In the genomic region with DNA sequence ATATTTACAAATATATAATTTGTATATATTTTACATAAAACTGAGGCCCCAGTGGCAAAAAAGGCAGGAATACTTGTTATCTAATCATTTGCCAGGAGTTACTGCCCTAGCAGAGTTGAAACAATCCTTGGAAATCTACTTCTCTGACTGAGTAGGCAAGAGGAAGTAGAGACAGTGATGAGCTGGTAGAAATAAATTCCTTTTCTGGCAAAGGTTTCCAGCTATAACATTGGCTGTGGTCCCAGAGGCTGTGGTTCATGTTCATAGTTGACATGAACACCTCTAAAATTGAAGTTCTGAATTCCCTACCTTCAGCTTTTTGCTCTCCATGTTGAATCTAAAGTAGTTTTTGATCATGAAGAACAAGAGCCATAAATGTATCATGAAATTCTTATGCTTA, we compare ENCODE assay signal across 21 mouse cellular contexts. TPM values are rescaled to one million over a fixed set of nuclear protein-coding genes. Genes with fewer than 3 reads are reported as not detected.
DNase-seq lines count a peak whose midpoint lies in the region; ATAC-seq and TF ChIP-seq lines count a peak whose summit lies in the region.
"Had no signal": no experiment of that assay in that cellular context is flagged by ENCODE, and none has a peak within 500 bp of the region (broad histone marks: within the 10 kb centered on the region; RNA-seq: fewer than 3 reads in every experiment).

No protein-coding gene starts in this region.

- TF ChIP-seq POLR2A in cerebellum, adult 2 months (IDR thresholded peaks at IDR 0.05; ENCODE audit: borderline replicate concordance, insufficient read depth, low read length), result no peak
- no peak for TF ChIP-seq POLR2A in myocyte (IDR thresholded peaks at IDR 0.05; ENCODE audit: insufficient read length, low read depth)

- H3K4me2 ChIP-seq in heart, embryonic 12.5 days, result no peak overlapping the region
- H3K4me2 ChIP-seq in stomach, embryonic 16.5 days (ENCODE audit: low read depth, low read length), result no peak overlapping the region
- no peak overlapping the region for H3K4me2 ChIP-seq in stomach, postnatal 0 days (replicated peaks; ENCODE audit: low read depth)
- peak overlapping the region; percentile 10 for H3K4me2 ChIP-seq in myocyte (ENCODE audit: low read depth)

- no peaks in the 10 kb centered on the region for H3K79me2 ChIP-seq in myocyte (ENCODE audit: control insufficient read depth, insufficient read depth)

- no peaks in the 10 kb centered on the region for H3K27me3 ChIP-seq in cerebellum, adult 2 months (ENCODE audit: control insufficient read depth, insufficient read depth, low read length)
- H3K27me3 ChIP-seq in heart, embryonic 12.5 days (replicated peaks), result no peaks in the 10 kb centered on the region
- H3K27me3 ChIP-seq in stomach, embryonic 16.5 days (ENCODE audit: control insufficient read depth, insufficient read depth, low read length), result no peaks in the 10 kb centered on the region
- no peaks in the 10 kb centered on the region for H3K27me3 ChIP-seq in stomach, postnatal 0 days (ENCODE audit: control insufficient read depth, insufficient read depth, low read length)
- no peaks in the 10 kb centered on the region for H3K27me3 ChIP-seq in myocyte (ENCODE audit: control insufficient read depth, insufficient read depth, insufficient read length)
- no peaks in the 10 kb centered on the region for H3K27me3 ChIP-seq in forebrain, embryonic 10.5 days (ENCODE audit: poor library complexity, severe bottlenecking)
- H3K27me3 ChIP-seq: megakaryocyte, embryonic 14.5 days had no signal

- no peak overlapping the region for H3ac ChIP-seq in myocyte (ENCODE audit: control insufficient read depth, insufficient read length)

- H3K9ac ChIP-seq in heart, embryonic 12.5 days, result no peak overlapping the region
- H3K9ac ChIP-seq in stomach, embryonic 16.5 days (ENCODE audit: low read length), result no peak overlapping the region
- no peak overlapping the region for H3K9ac ChIP-seq in stomach, postnatal 0 days (ENCODE audit: low read length)
- H3K9ac ChIP-seq: liver, embryonic 14.5 days had no signal

- TF ChIP-seq EP300 in stomach, postnatal 0 days (optimal IDR thresholded peaks at IDR 0.05), result no peak

- H3K4me3 ChIP-seq in cerebellum, adult 2 months (replicated peaks; ENCODE audit: insufficient read depth, low read depth, low read length), result no peak overlapping the region
- H3K4me3 ChIP-seq in heart, embryonic 12.5 days, result no peak overlapping the region
- H3K4me3 ChIP-seq in stomach, embryonic 16.5 days (replicated peaks; ENCODE audit: low read length), result no peak overlapping the region
- H3K4me3 ChIP-seq in stomach, postnatal 0 days (ENCODE audit: low read depth, low read length), result no peak overlapping the region
- no peak overlapping the region for H3K4me3 ChIP-seq in myocyte
- H3K4me3 ChIP-seq in forebrain, embryonic 10.5 days, result no peak overlapping the region
- H3K4me3 ChIP-seq: gastrocnemius, adult 2 months; megakaryocyte, embryonic 14.5 days had no signal

- H3K27ac ChIP-seq in cerebellum, adult 2 months (ENCODE audit: insufficient read depth, low read length), result peak overlapping the region; percentile 39; the same call in 1 of the 2 replicates
- no peak overlapping the region for H3K27ac ChIP-seq in heart, embryonic 12.5 days (ENCODE audit: poor library complexity, severe bottlenecking)
- peak overlapping the region; percentile 15 for H3K27ac ChIP-seq in stomach, embryonic 16.5 days (ENCODE audit: low read length)
- H3K27ac ChIP-seq in stomach, postnatal 0 days (replicated peaks), result no peak overlapping the region
- H3K27ac ChIP-seq in forebrain, embryonic 10.5 days, result no peak overlapping the region
- H3K27ac ChIP-seq: liver, embryonic 14.5 days had no signal

- no peak for TF ChIP-seq CTCF in cerebellum, adult 2 months (IDR thresholded peaks at IDR 0.05; ENCODE audit: borderline replicate concordance, insufficient read depth, low read depth, low read length)
- TF ChIP-seq CTCF in stomach, postnatal 0 days (IDR thresholded peaks at IDR 0.05; ENCODE audit: low read depth), result no peak

- DNase-seq in cerebellum, adult 2 months, result peak in 1 of 2 experiments; percentile 34
- no peak for DNase-seq in cerebellum, adult 8-10 months
- peak; percentile 8 for DNase-seq in heart, postnatal 4 days
- no peak for DNase-seq in stomach, postnatal 0 days (ENCODE audit: low spot score)
- no peak for DNase-seq in forebrain, embryonic 10.5 days (ENCODE audit: extremely low spot score, low spot score)
- DNase-seq: B cell, adult 2 months; thymus, adult 2 months had no signal

- no peak for ATAC-seq in heart, embryonic 12.5 days (ENCODE audit: insufficient number of reproducible peaks, low FRiP score)
- ATAC-seq in stomach, embryonic 16.5 days (ENCODE audit: insufficient read depth, low FRiP score), result no peak
- no peak for ATAC-seq in stomach, postnatal 0 days (ENCODE audit: low FRiP score, low TSS enrichment)

- H3K36me3 ChIP-seq in heart, embryonic 12.5 days, result no peaks in the 10 kb centered on the region
- no peaks in the 10 kb centered on the region for H3K36me3 ChIP-seq in stomach, embryonic 16.5 days (ENCODE audit: control insufficient read depth, insufficient read depth, low read length)
- H3K36me3 ChIP-seq in stomach, postnatal 0 days (ENCODE audit: control insufficient read depth, insufficient read depth, low read length), result no peaks in the 10 kb centered on the region
- H3K36me3 ChIP-seq in myocyte (ENCODE audit: control insufficient read depth, insufficient read depth), result no peaks in the 10 kb centered on the region
- no peaks in the 10 kb centered on the region for H3K36me3 ChIP-seq in forebrain, embryonic 10.5 days (replicated peaks)

- no peaks in the 10 kb centered on the region for H3K9me3 ChIP-seq in heart, embryonic 12.5 days (replicated peaks)
- no peaks in the 10 kb centered on the region for H3K9me3 ChIP-seq in stomach, embryonic 16.5 days (replicated peaks; ENCODE audit: control insufficient read depth, low read length)
- no peaks in the 10 kb centered on the region for H3K9me3 ChIP-seq in stomach, postnatal 0 days (ENCODE audit: control insufficient read depth, low read length)
- H3K9me3 ChIP-seq in forebrain, embryonic 10.5 days, result no peaks in the 10 kb centered on the region
- H3K9me3 ChIP-seq: megakaryocyte, embryonic 14.5 days had no signal

- peaks cover 4% of the 10 kb centered on the region for H3K4me1 ChIP-seq in cerebellum, adult 2 months (ENCODE audit: control insufficient read depth, insufficient read depth, low read length)
- H3K4me1 ChIP-seq in heart, embryonic 12.5 days (replicated peaks), result peaks cover 3% of the 10 kb centered on the region; the same call in 1 of the 2 replicates
- H3K4me1 ChIP-seq in stomach, embryonic 16.5 days (ENCODE audit: control insufficient read depth, insufficient read depth, low read length), result 0 out of 2 replicates have a peak, but pooled peaks cover 5% of the 10 kb centered on the region
- H3K4me1 ChIP-seq in stomach, postnatal 0 days (replicated peaks; ENCODE audit: control insufficient read depth, insufficient read depth), result no peaks in the 10 kb centered on the region
- H3K4me1 ChIP-seq in forebrain, embryonic 10.5 days, result no peaks in the 10 kb centered on the region

TF ChIP-seq in myocyte, 11 proteins besides CTCF, POLR2A, EP300 and RAD21:
- TF ChIP-seq TCF12 (IDR thresholded peaks at IDR 0.05; ENCODE audit: insufficient read depth, poor library complexity, severe bottlenecking) (no peak), CEBPB (IDR thresholded peaks at IDR 0.05; ENCODE audit: insufficient read depth, poor library complexity, severe bottlenecking) (no peak), MYOD1 (IDR thresholded peaks at IDR 0.05; ENCODE audit: control insufficient read depth in 1 of 3, insufficient read length in 2 of 3, low read depth in 2 of 3) (no peak), USF1 (IDR thresholded peaks at IDR 0.05; ENCODE audit: low read depth) (no peak), E2F4 (IDR thresholded peaks at IDR 0.05; ENCODE audit: insufficient read depth) (no peak), MYOG (IDR thresholded peaks at IDR 0.05; ENCODE audit: control insufficient read depth in 1 of 3, insufficient read depth in 1 of 3, insufficient read length in 2 of 3, low read depth in 2 of 3) (no peak), POLR2AphosphoS2 (IDR thresholded peaks at IDR 0.05; ENCODE audit: insufficient read length, low read depth) (no peak), MAX (IDR thresholded peaks at IDR 0.05; ENCODE audit: low read depth) (no peak), REST (IDR thresholded peaks at IDR 0.05; ENCODE audit: insufficient read depth, insufficient read length) (no peak), TCF3 (IDR thresholded peaks at IDR 0.05; ENCODE audit: insufficient read length, low read depth) (no peak), SRF (IDR thresholded peaks at IDR 0.05; ENCODE audit: control insufficient read depth, insufficient read length, low read depth) (no peak)
TF ChIP-seq in myocyte: peak in this region for 0.

RNA-seq across cellular contexts. Expression of a gene that starts 43.3 kb away (rescaled TPM):
- 35.3 and 40.6 TPM in 2 replicates for polyA plus RNA-seq in cerebellum, adult 2 months (2012; rRNA removed)
- total RNA-seq in heart, postnatal 4 days (2021), result 10 to 100 TPM; 32.3 TPM
- polyA plus RNA-seq in heart, embryonic 12.5 days (2016; fragmentation: Nextera tagmentation; extraction: Ambion mirVana), result 37.4 and 42.9 TPM in 2 replicates
- 52.0 and 58.6 TPM in 2 replicates for polyA plus RNA-seq in stomach, embryonic 16.5 days (2015; fragmentation: Nextera tagmentation; extraction: Ambion mirVana)
- 37.9 and 39.8 TPM in 2 replicates for polyA plus RNA-seq in stomach, postnatal 0 days (2015; fragmentation: Nextera tagmentation; extraction: Ambion mirVana)
- 25.2 TPM for polyA plus RNA-seq in myocyte (2012; fragmentation: generic; extraction: Trizol)
- polyA plus RNA-seq in forebrain, embryonic 10.5 days (2016; fragmentation: Nextera tagmentation; extraction: Ambion mirVana), result 94.1 and 99.5 TPM in 2 replicates

RNA-seq across cellular contexts. Expression of a gene that starts 51.8 kb away (rescaled TPM):
- polyA plus RNA-seq in cerebellum, adult 2 months (2012; rRNA removed), result not detected in 2 replicates
- not detected for total RNA-seq in heart, postnatal 4 days (2021)
- not detected in 2 replicates for polyA plus RNA-seq in heart, embryonic 12.5 days (2016; fragmentation: Nextera tagmentation; extraction: Ambion mirVana)
- not detected in 2 replicates for polyA plus RNA-seq in stomach, embryonic 16.5 days (2015; fragmentation: Nextera tagmentation; extraction: Ambion mirVana)
- polyA plus RNA-seq in stomach, postnatal 0 days (2015; fragmentation: Nextera tagmentation; extraction: Ambion mirVana), result not detected in 2 replicates
- polyA plus RNA-seq in myocyte (2012; fragmentation: generic; extraction: Trizol), result not detected
- polyA plus RNA-seq in forebrain, embryonic 10.5 days (2016; fragmentation: Nextera tagmentation; extraction: Ambion mirVana), result not detected in 2 replicates
- total RNA-seq: gastrocnemius, adult 2 months; heart, postnatal 25 days; layer of hippocampus, adult 8-10 months; left cerebral cortex, adult 18-20 months; midbrain, postnatal 0 days had no signal
- polyA plus RNA-seq: embryonic facial prominence, embryonic 11.5 days; hindbrain, embryonic 16.5 days; limb, embryonic 11.5 days; midbrain, postnatal 0 days; neural tube, embryonic 11.5 days; thymus, adult 2 months had no signal

Comparison
In these comparisons a context has a peak if more than half of its experiments do, and no peak if none do; other contexts are left out.
1. H3K27ac ChIP-seq: peak in cerebellum, adult 2 months (single experiment) and stomach, embryonic 16.5 days (single experiment); none in heart, embryonic 12.5 days (single experiment), stomach, postnatal 0 days (single experiment) and forebrain, embryonic 10.5 days (single experiment).